Mouse (Mus musculus): ENCODE results near the gene Tnks1bp1.

DNA sequence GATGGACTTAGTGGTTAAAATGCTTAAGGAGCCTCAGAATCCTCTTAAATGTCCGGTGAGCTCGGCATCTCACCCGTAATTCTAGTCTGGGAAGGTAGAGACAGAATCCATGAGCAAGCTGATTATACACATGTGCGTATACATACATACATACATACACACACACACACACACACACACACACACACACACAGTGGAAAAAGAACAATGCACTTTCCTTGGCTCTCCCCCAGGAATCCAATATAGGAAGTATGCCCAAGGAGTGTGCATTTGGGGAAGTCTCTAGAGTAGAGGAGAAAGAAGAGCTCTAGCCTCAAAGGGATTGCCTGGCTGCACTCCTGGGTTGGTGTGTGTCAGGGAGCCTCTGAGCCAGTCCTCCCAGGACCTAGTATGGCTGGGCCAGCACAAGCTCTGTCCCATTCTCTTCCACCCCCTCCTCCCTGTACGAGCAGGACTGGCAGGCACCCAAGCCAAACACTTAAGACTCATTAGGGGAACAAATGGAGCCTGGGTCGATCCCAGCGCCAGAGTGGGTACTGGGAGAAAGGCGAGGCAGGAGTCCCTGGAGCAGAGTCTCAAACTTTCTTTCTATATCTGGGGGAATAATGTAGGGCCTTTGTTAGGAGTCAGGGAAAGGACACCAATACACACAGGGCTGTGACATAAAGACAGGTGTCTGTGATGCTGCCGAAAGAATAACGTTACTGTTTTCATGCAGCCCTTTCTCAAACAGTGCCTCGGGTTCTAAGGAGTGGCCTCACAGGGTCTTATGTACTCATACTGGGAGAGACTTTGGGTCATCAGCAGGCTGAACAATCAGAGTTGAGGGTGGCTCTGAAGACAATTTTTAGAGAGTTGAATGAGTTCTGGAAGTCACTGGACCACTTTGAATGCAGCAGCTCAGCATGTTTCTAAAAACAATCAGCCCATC lies 41.2 kb downstream of the Tnks1bp1 start:
- TF ChIP-seq POLR2A (IDR thresholded peaks at IDR 0.05; ENCODE audit: insufficient read depth, low read depth, low read length): no peak
- no peak for TF ChIP-seq CTCF (IDR thresholded peaks at IDR 0.05)
